Mouse (Mus musculus): Measurements from ENCODE around the gene Safb.

DNA sequence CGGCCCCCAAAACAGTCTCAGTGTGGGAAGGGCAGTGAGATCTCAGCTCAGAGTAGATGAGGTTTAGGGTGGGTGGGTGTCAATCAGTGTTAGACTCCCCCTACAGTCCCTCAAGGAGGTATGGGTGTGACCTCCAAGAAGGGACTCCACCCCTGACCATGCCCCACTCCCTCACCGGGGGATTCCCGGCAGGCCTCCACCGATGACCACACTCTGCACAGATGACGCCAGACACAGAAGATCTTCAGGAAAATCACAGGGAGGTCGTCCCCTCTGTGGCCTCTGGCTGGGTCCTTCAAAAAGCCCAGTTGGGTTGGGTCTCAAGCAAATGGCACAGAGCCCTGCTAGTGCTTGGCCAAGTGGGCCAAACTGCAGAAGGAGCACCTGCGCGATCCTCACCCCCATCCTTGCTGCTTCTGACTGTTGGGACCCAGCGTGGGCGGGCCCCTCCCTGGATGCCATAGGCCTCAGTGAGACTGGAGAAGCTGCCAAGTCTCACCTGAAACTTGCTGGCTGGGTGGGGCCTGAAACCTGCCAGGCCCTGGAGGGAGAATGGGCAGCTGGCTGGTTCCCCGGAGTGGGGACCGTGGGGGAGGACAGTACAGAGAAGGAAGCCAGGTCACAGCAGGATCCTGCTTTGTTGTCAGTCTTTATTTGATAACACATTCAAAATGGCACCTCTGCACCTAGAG lies 33.7 kb upstream of the Safb start:
- no peak for TF ChIP-seq HCFC1 (IDR thresholded peaks at IDR 0.05; ENCODE audit: borderline replicate concordance, insufficient read depth, low read length)
- no peak for TF ChIP-seq ZC3H11A (IDR thresholded peaks at IDR 0.05; ENCODE audit: borderline replicate concordance, low read depth, low read length)
- no peak for TF ChIP-seq MAFK (IDR thresholded peaks at IDR 0.05; ENCODE audit: insufficient read depth, low read depth, low read length)
- TF ChIP-seq ZNF384 (IDR thresholded peaks at IDR 0.05; ENCODE audit: low read depth, low read length): no peak
- TF ChIP-seq CHD2 (IDR thresholded peaks at IDR 0.05; ENCODE audit: low read depth, low read length): no peak
